Mouse (Mus musculus) embryonic facial prominence, embryonic 10.5 days (tissue): ENCODE data around the gene Ccser1. TPM values are rescaled to one million over a fixed set of nuclear protein-coding genes. Genes with fewer than 3 reads are reported as not detected.

Experiments used
- DNase-seq: peaks from one replicate; pipeline ENCODE4 v3.0.0-alpha.2; 2017; ENCODE audit warnings: low spot score
- H3K27ac ChIP-seq: fragments of 300-500 bp; sonication (generic); replicated peaks from 2 replicates; pipeline ENCODE4 v1.5.1; 2016; ENCODE audit warnings: mild to moderate bottlenecking
- H3K27me3 ChIP-seq: fragments of 300-500 bp; sonication (generic); replicated peaks from 2 replicates; pipeline ENCODE4 v1.6.1; 2016; ENCODE audit warnings: low read depth, mild to moderate bottlenecking; ENCODE audit not compliant: poor library complexity, severe bottlenecking
- H3K36me3 ChIP-seq: fragments of 300-500 bp; sonication (generic); replicated peaks from 2 replicates; pipeline ENCODE4 v1.6.1; 2016; ENCODE audit warnings: mild to moderate bottlenecking, moderate library complexity
- H3K4me1 ChIP-seq: fragments of 300-500 bp; sonication (generic); 2 replicates; pipeline ENCODE4 v1.6.1; 2016
- H3K4me3 ChIP-seq: fragments of 300-500 bp; sonication (generic); 2 replicates; pipeline ENCODE4 v1.5.1; 2016; ENCODE audit warnings: mild to moderate bottlenecking, moderate library complexity
- H3K9me3 ChIP-seq: fragments of 300-500 bp; sonication (generic); 2 replicates; pipeline ENCODE4 v1.6.1; 2016; ENCODE audit warnings: mild to moderate bottlenecking
- WGBS: fragments of 180-500 bp; shearing (Covaris S2); methylation state at CpG from one replicate; pipeline ENCODE4 v1.1.7; 2016; 5-methylcytosine and 5-hydroxymethylcytosine counted together
- polyA plus RNA-seq: library from polyadenylated mRNA; unstranded; fragments of >200 nt; fragmentation: Nextera tagmentation; extraction: Ambion mirVana; gene quantifications from 2 replicates; pipeline ENCODE4 v1.2.1, GENCODE M21; 2016

Gene Ccser1
- polyA plus RNA-seq, 1 experiment from 2014 or later = 4.3 TPM

GRCm38 (mm10) chr6:61320842-61321241, 140.7 kb downstream of the Ccser1 start:
- DNase-seq = no peak
- Histone ChIP-seq H3K27me3 (no peaks in the 10 kb centered on the region), H3K4me3 (no peak overlapping the region), H3K4me1 (no peaks in the 10 kb centered on the region), H3K9me3 (no peaks in the 10 kb centered on the region), H3K27ac (no peak overlapping the region), H3K36me3 (no peaks in the 10 kb centered on the region)
- 81% methylated on average over 4 of the region's 4 CpGs for WGBS

- Histone ChIP-seq H3K27ac (no peak overlapping the region), H3K4me1 (no peaks in the 10 kb centered on the region), H3K9me3 (no peaks in the 10 kb centered on the region), H3K27me3 (no peaks in the 10 kb centered on the region), H3K36me3 (no peaks in the 10 kb centered on the region), H3K4me3 (no peak overlapping the region)
- DNase-seq = no peak
- WGBS = 90% methylated on average over 6 of the region's 6 CpGs
These were observed 142.2 kb downstream of the Ccser1 start for GRCm38 (mm10) chr6:61322328-61322727.

DNA sequence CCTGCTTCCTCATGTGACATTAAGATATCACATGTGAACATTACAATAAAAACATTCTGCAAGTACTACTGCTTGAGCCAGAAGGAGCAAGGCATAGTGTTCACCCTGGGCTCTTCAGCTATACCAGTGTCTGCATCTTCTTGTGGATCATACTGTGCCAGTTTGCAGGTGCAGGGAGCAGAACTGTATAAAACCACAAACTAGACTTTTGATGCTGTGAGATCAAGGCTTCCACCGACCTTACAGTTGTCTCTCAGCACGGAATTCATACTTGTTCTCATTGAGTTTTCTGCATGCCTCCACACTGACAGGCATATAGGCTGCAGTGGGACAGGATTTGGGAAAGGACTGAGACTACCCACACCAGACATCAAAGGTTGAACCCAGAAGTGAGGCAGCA, 146.0 kb downstream of the Ccser1 start:
- no peak overlapping the region for H3K4me3 ChIP-seq
- no peaks in the 10 kb centered on the region for H3K4me1 ChIP-seq
- no peak for DNase-seq
- no peaks in the 10 kb centered on the region for H3K9me3 ChIP-seq
- WGBS = 85% methylated on average over 2 of the region's 2 CpGs
- no peaks in the 10 kb centered on the region for H3K27me3 ChIP-seq
- no peaks in the 10 kb centered on the region for H3K36me3 ChIP-seq
- no peak overlapping the region for H3K27ac ChIP-seq

GRCm38 (mm10) chr6:61328981-61329380, 148.9 kb downstream of the Ccser1 start:
- DNase-seq = no peak
- Histone ChIP-seq H3K27ac (no peak overlapping the region), H3K4me1 (no peaks in the 10 kb centered on the region), H3K27me3 (no peaks in the 10 kb centered on the region), H3K9me3 (no peaks in the 10 kb centered on the region), H3K4me3 (no peak overlapping the region), H3K36me3 (no peaks in the 10 kb centered on the region)

- 84% methylated on average over 15 of the region's 15 CpGs for WGBS
These were observed 149.7 kb downstream of the Ccser1 start for GRCm38 (mm10) chr6:61329593-61330540.

DNA sequence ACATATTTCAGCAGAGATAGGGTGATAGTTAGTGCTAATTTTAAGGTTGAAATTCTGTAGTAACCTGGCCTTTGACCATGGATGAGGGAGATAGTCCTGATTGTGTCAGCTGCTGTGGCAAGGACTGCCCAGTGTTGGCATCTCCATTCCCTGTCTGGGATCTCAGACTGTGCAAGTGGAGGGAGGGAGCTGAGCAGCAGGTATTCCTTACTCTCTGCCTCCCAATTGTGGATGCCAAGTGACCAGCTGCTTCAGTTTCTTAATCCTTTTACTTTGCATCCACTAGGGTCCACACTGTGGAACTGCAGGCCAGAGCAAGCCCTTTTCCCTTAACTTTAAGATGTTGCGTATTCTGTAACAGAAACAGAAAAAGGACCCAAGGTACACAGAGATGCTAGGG, 154.3 kb downstream of the Ccser1 start:
- H3K27me3 ChIP-seq = no peaks in the 10 kb centered on the region
- no peaks in the 10 kb centered on the region for H3K4me1 ChIP-seq
- WGBS = 92% methylated on average over 1 of the region's 1 CpGs
- no peaks in the 10 kb centered on the region for H3K9me3 ChIP-seq
- DNase-seq = no peak
- H3K27ac ChIP-seq = no peak overlapping the region
- H3K4me3 ChIP-seq = no peak overlapping the region
- no peaks in the 10 kb centered on the region for H3K36me3 ChIP-seq

More at GRCm38 (mm10) chr6:61329593-61330540, 149.7 kb downstream of the Ccser1 start:
- H3K27ac ChIP-seq = no peak overlapping the region
- DNase-seq = no peak
- H3K27me3 ChIP-seq = no peaks in the 10 kb centered on the region
- H3K36me3 ChIP-seq = no peaks in the 10 kb centered on the region
- H3K9me3 ChIP-seq = no peaks in the 10 kb centered on the region
- H3K4me1 ChIP-seq = no peaks in the 10 kb centered on the region
- no peak overlapping the region for H3K4me3 ChIP-seq

- Histone ChIP-seq H3K27me3 (no peaks in the 10 kb centered on the region), H3K4me3 (no peak overlapping the region), H3K27ac (no peak overlapping the region), H3K36me3 (no peaks in the 10 kb centered on the region), H3K4me1 (no peaks in the 10 kb centered on the region), H3K9me3 (no peaks in the 10 kb centered on the region)
- no peak for DNase-seq
- WGBS = 81% methylated on average over 5 of the region's 5 CpGs
These were observed 167.1 kb downstream of the Ccser1 start for GRCm38 (mm10) chr6:61347045-61347838.

GRCm38 (mm10) chr6:61363722-61364121, 183.6 kb downstream of the Ccser1 start:
- H3K4me3 ChIP-seq = no peak overlapping the region
- no peaks in the 10 kb centered on the region for H3K27me3 ChIP-seq
- H3K36me3 ChIP-seq = no peaks in the 10 kb centered on the region
- H3K27ac ChIP-seq = no peak overlapping the region
- no peak for DNase-seq
- H3K4me1 ChIP-seq = no peaks in the 10 kb centered on the region
- H3K9me3 ChIP-seq = no peaks in the 10 kb centered on the region
- 88% methylated on average over 5 of the region's 5 CpGs for WGBS

GRCm38 (mm10) chr6:61382526-61382925, 202.4 kb downstream of the Ccser1 start:
- 31% methylated on average over 3 of the region's 3 CpGs for WGBS
- no peak for DNase-seq
- no peaks in the 10 kb centered on the region for H3K36me3 ChIP-seq

DNA sequence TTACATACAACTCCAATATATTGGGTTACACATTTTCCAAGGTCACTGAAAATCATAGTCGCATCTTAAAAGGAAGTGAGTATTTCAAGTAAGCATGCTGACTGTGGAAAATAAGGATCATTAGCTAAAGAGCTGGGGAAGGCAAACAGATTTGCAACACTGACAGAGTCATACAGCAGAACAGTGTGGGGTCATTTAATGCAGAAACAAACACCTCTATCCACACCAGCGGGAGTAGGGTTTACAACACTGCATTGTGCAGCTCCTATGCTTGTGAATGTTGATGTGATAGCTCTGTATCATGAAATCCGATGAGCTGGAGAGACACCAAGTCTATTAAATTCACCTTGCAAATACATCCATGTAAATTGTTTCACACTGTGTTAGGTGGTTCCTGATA, 202.9 kb downstream of the Ccser1 start:
- H3K4me1 ChIP-seq = no peaks in the 10 kb centered on the region
- H3K36me3 ChIP-seq = no peaks in the 10 kb centered on the region
- no peaks in the 10 kb centered on the region for H3K9me3 ChIP-seq
- no peak for DNase-seq
- no peaks in the 10 kb centered on the region for H3K27me3 ChIP-seq
- H3K27ac ChIP-seq = no peak overlapping the region
- WGBS = 55% methylated on average over 3 of the region's 3 CpGs
- no peak overlapping the region for H3K4me3 ChIP-seq

More at GRCm38 (mm10) chr6:61382526-61382925, 202.4 kb downstream of the Ccser1 start:
- Histone ChIP-seq H3K4me1 (no peaks in the 10 kb centered on the region), H3K27me3 (no peaks in the 10 kb centered on the region), H3K27ac (no peak overlapping the region), H3K9me3 (no peaks in the 10 kb centered on the region), H3K4me3 (no peak overlapping the region)

GRCm38 (mm10) chr6:61387046-61387445, 206.9 kb downstream of the Ccser1 start:
- H3K27ac ChIP-seq = no peak overlapping the region
- H3K4me3 ChIP-seq = no peak overlapping the region
- no peaks in the 10 kb centered on the region for H3K9me3 ChIP-seq
- no peak for DNase-seq
- 85% methylated on average over 1 of the region's 1 CpGs for WGBS
- no peaks in the 10 kb centered on the region for H3K4me1 ChIP-seq
- no peaks in the 10 kb centered on the region for H3K27me3 ChIP-seq
- no peaks in the 10 kb centered on the region for H3K36me3 ChIP-seq

DNA sequence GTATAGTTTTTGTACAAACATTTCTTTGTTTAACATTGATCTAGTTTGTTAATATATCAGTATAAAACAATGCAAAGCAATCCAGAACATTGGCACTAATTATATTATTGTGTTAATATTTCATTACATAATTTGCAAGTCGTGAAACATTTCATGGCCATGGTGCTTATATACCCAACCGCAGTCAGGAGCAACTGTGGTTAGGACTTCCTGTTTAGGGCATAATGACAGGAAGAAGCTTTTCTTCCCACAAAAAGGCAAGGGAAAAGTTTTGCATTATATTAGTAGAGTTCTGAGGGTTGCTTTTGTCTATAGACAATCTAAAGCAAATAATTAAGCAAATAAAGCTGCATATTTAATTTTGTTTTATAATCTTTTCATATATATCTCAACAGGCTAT, 247.4 kb downstream of the Ccser1 start:
- no peak overlapping the region for H3K27ac ChIP-seq
- H3K36me3 ChIP-seq = no peaks in the 10 kb centered on the region
- H3K4me1 ChIP-seq = peaks cover 14% of the 10 kb centered on the region
- DNase-seq = no peak
- H3K27me3 ChIP-seq = no peaks in the 10 kb centered on the region
- H3K4me3 ChIP-seq = no peak overlapping the region
- H3K9me3 ChIP-seq = no peaks in the 10 kb centered on the region
- 84% methylated on average over 2 of the region's 2 CpGs for WGBS
